Mouse (Mus musculus): ENCODE measurements at regions not wholly inside any gene's neighbourhood (a gene's known extent, or its start where the extent isn't known, plus 50 kb on each side); places are given as distances from the start of the nearest gene placed in this dataset.
A peak's percentile ranks its signal among the peaks of the same experiment; 100 is the strongest.

- 68% methylated on average over 2 of the region's 2 CpGs for WGBS
- no peaks in the 10 kb centered on the region for H3K9me3 ChIP-seq (ENCODE audit: low read depth, low read length)
- ATAC-seq (ENCODE audit: insufficient read depth) (no peak), DNase-seq (peak; percentile 3)
- TF ChIP-seq CTCF (IDR thresholded peaks at IDR 0.05; ENCODE audit: low read depth) = no peak
- no peaks in the 10 kb centered on the region for H3K27me3 ChIP-seq (ENCODE audit: insufficient read depth, low read length)
- H3K27ac ChIP-seq (ENCODE audit: low read depth) = no peak overlapping the region
- H3K4me2 ChIP-seq = no peak overlapping the region
- H3K4me3 ChIP-seq (ENCODE audit: low read depth, low read length) = no peak overlapping the region
- H3K36me3 ChIP-seq (ENCODE audit: insufficient read depth) = no peaks in the 10 kb centered on the region
- H3K4me1 ChIP-seq (ENCODE audit: insufficient read depth) = no peaks in the 10 kb centered on the region
- no peak overlapping the region for H3K9ac ChIP-seq
Measured at GRCm38 (mm10) chr9:100097028-100097427, 221.1 kb upstream of the Sox14 start.

DNA sequence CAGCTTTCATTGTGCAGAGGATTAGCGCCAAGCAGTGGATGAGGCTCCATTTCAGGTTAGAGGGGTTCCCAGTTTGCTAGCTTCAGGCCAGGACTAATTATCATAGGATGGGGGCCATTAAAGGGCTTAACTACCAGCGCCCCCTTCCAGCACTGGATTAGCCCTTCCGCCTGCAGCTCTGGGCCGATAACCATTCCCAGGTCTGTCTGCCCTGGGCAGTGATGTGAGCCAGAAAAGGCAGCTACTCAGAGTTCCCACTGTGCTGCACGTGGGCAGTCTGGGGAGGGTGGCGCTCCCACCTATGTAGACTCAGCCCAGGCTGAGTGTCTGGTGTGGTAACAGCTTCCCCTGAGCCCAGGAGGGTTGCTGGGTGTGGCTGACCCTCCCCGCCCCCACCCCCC lies 219.6 kb upstream of the Sox14 start:
- no peak for DNase-seq
- no peak for TF ChIP-seq CTCF (IDR thresholded peaks at IDR 0.05; ENCODE audit: low read depth)

GRCm38 (mm10) chr9:100094956-100095558 lies 219.1 kb upstream of the Sox14 start:
- no peak overlapping the region for H3K4me2 ChIP-seq

More for the DNA sequence above, 219.6 kb upstream of the Sox14 start:
- Histone ChIP-seq H3K4me2 (no peak overlapping the region), H3K36me3 (ENCODE audit: insufficient read depth) (no peaks in the 10 kb centered on the region), H3K27ac (ENCODE audit: low read depth) (no peak overlapping the region), H3K27me3 (ENCODE audit: insufficient read depth, low read length) (no peaks in the 10 kb centered on the region), H3K9ac (no peak overlapping the region), H3K4me1 (ENCODE audit: insufficient read depth) (no peaks in the 10 kb centered on the region), H3K4me3 (ENCODE audit: low read depth, low read length) (no peak overlapping the region), H3K9me3 (ENCODE audit: low read depth, low read length) (no peaks in the 10 kb centered on the region)
- ATAC-seq (ENCODE audit: insufficient read depth) = peak; percentile 80
- 29% methylated on average over 7 of the region's 7 CpGs for WGBS

DNA sequence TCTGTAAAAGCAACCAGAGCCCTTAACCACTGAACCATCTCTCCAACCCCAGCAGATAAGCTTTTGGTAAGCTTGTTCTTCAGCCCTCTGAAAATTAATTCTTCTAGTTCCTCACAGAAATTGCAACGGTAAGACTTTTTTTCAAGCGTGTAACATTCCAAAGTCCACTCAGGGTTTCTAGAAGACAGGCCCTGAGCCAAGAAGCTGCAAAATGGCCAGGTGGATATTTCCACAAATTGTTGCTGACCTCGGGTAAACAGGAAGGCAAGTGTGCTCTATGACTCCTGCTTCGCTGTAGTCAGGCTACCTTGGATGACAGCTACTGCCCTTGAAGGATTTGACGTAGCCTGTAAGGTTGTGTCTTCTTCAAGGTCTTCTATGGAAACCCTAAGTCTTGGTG lies 195.2 kb upstream of the Sox14 start:
- WGBS = 87% methylated on average over 5 of the region's 5 CpGs
- Histone ChIP-seq H3K9me3 (ENCODE audit: low read depth, low read length) (no peaks in the 10 kb centered on the region), H3K36me3 (ENCODE audit: insufficient read depth) (no peaks in the 10 kb centered on the region), H3K4me3 (ENCODE audit: low read depth, low read length) (no peak overlapping the region), H3K27ac (ENCODE audit: low read depth) (no peak overlapping the region), H3K4me1 (ENCODE audit: insufficient read depth) (no peaks in the 10 kb centered on the region), H3K9ac (no peak overlapping the region), H3K27me3 (ENCODE audit: insufficient read depth, low read length) (no peaks in the 10 kb centered on the region), H3K4me2 (no peak overlapping the region)
- ATAC-seq (ENCODE audit: insufficient read depth) (no peak), DNase-seq (no peak)
- no peak for TF ChIP-seq CTCF (IDR thresholded peaks at IDR 0.05; ENCODE audit: low read depth)

More at GRCm38 (mm10) chr9:100094956-100095558, 219.1 kb upstream of the Sox14 start:
- Histone ChIP-seq H3K4me3 (ENCODE audit: low read depth, low read length) (no peak overlapping the region), H3K27ac (ENCODE audit: low read depth) (no peak overlapping the region), H3K9ac (no peak overlapping the region), H3K27me3 (ENCODE audit: insufficient read depth, low read length) (no peaks in the 10 kb centered on the region), H3K9me3 (ENCODE audit: low read depth, low read length) (no peaks in the 10 kb centered on the region), H3K36me3 (ENCODE audit: insufficient read depth) (no peaks in the 10 kb centered on the region), H3K4me1 (ENCODE audit: insufficient read depth) (no peaks in the 10 kb centered on the region)
- WGBS = 37% methylated on average over 6 of the region's 6 CpGs
- peak; percentile 76 for ATAC-seq (ENCODE audit: insufficient read depth)
- DNase-seq = peak; percentile 35
- TF ChIP-seq CTCF (IDR thresholded peaks at IDR 0.05; ENCODE audit: low read depth) = no peak

DNA sequence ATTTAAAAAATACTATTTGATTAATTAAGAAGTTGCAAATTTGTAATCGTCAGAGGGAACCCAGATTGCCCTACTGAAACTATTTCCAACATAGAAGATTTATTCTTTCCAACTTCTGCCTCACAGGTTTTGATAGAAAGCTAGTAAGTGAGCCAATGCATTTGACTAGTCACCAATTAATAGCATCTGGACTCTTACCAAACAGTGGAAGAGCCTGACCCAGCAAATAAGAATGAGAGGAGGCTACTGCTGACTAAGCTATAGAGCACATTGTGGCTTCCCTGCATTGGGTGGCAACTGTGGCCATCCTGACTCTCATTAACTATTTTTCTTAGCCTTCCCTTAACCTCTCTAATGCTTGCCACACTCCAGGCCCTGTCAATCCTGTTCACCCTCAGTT lies 182.6 kb upstream of the Sox14 start:
- Histone ChIP-seq H3K4me2 (no peak overlapping the region), H3K4me1 (ENCODE audit: insufficient read depth) (no peaks in the 10 kb centered on the region), H3K4me3 (ENCODE audit: low read depth, low read length) (no peak overlapping the region), H3K36me3 (ENCODE audit: insufficient read depth) (no peaks in the 10 kb centered on the region), H3K9ac (no peak overlapping the region), H3K9me3 (ENCODE audit: low read depth, low read length) (no peaks in the 10 kb centered on the region), H3K27me3 (ENCODE audit: insufficient read depth, low read length) (no peaks in the 10 kb centered on the region), H3K27ac (ENCODE audit: low read depth) (no peak overlapping the region)
- DNase-seq = no peak
- no peak for TF ChIP-seq CTCF (IDR thresholded peaks at IDR 0.05; ENCODE audit: low read depth)
- WGBS = 78% methylated on average over 1 of the region's 1 CpGs
- no peak for ATAC-seq (ENCODE audit: insufficient read depth)

DNA sequence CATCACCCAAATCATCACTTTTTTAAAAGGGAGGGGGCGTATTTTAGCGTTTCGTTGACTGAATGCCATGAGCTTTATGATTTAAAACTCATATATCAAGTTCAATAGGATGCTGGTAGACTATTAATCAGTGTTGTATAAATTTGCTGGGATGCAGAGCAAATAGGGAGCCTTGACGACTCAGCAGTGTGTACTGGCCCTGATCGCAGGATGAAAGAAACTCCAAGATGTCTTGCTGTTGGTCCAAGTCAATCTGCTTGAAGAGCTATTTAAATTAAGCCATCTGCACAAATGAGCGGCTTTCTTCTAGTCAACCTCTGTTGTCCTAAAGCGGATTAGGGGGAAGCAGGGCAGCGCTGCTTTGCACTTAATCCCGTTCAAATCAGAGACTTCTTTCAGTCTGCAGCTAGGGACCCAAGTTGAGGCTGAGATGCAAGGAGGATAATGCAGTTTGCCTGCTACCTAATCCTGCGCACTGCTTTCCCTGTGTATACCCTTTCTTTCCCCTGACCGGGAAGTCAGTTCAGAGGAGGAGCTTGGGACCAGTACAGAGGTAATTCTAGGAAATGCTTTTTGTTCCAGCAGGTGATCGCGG lies 170.3 kb upstream of the Sox14 start:
- H3K36me3 ChIP-seq (ENCODE audit: insufficient read depth) = no peaks in the 10 kb centered on the region
- no peak overlapping the region for H3K9ac ChIP-seq
- no peak overlapping the region for H3K27ac ChIP-seq (ENCODE audit: low read depth)
- no peaks in the 10 kb centered on the region for H3K9me3 ChIP-seq (ENCODE audit: low read depth, low read length)
- no peak overlapping the region for H3K4me3 ChIP-seq (ENCODE audit: low read depth, low read length)
- DNase-seq (no peak), ATAC-seq (ENCODE audit: insufficient read depth) (no peak)
- no peak for TF ChIP-seq CTCF (IDR thresholded peaks at IDR 0.05; ENCODE audit: low read depth)
- H3K27me3 ChIP-seq (ENCODE audit: insufficient read depth, low read length) = no peaks in the 10 kb centered on the region
- H3K4me1 ChIP-seq (ENCODE audit: insufficient read depth) = no peaks in the 10 kb centered on the region
- WGBS = 60% methylated on average over 13 of the region's 13 CpGs
- H3K4me2 ChIP-seq = no peak overlapping the region

- no peaks in the 10 kb centered on the region for H3K27me3 ChIP-seq (ENCODE audit: insufficient read depth, low read length)
- H3K9me3 ChIP-seq (ENCODE audit: low read depth, low read length) = no peaks in the 10 kb centered on the region
- WGBS = 68% methylated on average over 5 of the region's 5 CpGs
- ATAC-seq (ENCODE audit: insufficient read depth) (no peak), DNase-seq (no peak)
- H3K4me3 ChIP-seq (ENCODE audit: low read depth, low read length) = no peak overlapping the region
- H3K36me3 ChIP-seq (ENCODE audit: insufficient read depth) = no peaks in the 10 kb centered on the region
- no peak overlapping the region for H3K27ac ChIP-seq (ENCODE audit: low read depth)
- no peak overlapping the region for H3K4me2 ChIP-seq
- H3K4me1 ChIP-seq (ENCODE audit: insufficient read depth) = no peaks in the 10 kb centered on the region
- no peak for TF ChIP-seq CTCF (IDR thresholded peaks at IDR 0.05; ENCODE audit: low read depth)
- no peak overlapping the region for H3K9ac ChIP-seq
Measured at GRCm38 (mm10) chr9:100045636-100046035, 169.7 kb upstream of the Sox14 start.

Data from lung, embryonic 14.5 days (tissue).